Mouse (Mus musculus): ENCODE data around the gene Prkab2.

GRCm38 (mm10) chr3:97710134-97710533, 52.1 kb downstream of the Prkab2 start:
- no peak for TF ChIP-seq POLR2A (IDR thresholded peaks at IDR 0.05; ENCODE audit: insufficient read length, low read depth)
- TF ChIP-seq E2F4 (IDR thresholded peaks at IDR 0.05; ENCODE audit: insufficient read depth) = no peak
- no peak for TF ChIP-seq POLR2AphosphoS2 (IDR thresholded peaks at IDR 0.05; ENCODE audit: insufficient read length, low read depth)
- no peak for TF ChIP-seq USF1 (IDR thresholded peaks at IDR 0.05; ENCODE audit: low read depth)
- no peak for TF ChIP-seq MAX (IDR thresholded peaks at IDR 0.05; ENCODE audit: low read depth)
- TF ChIP-seq TCF12 (IDR thresholded peaks at IDR 0.05; ENCODE audit: insufficient read depth, poor library complexity, severe bottlenecking) = no peak
- no peak for TF ChIP-seq MYOD1 (IDR thresholded peaks at IDR 0.05; ENCODE audit: control insufficient read depth in 1 of 3, insufficient read length in 2 of 3, low read depth in 2 of 3)
- TF ChIP-seq MYOG (IDR thresholded peaks at IDR 0.05; ENCODE audit: control insufficient read depth in 1 of 3, insufficient read depth in 1 of 3, insufficient read length in 2 of 3, low read depth in 2 of 3) = no peak
- no peak for TF ChIP-seq CEBPB (IDR thresholded peaks at IDR 0.05; ENCODE audit: insufficient read depth, poor library complexity, severe bottlenecking)

Data from myocyte (in vitro differentiated cells).